Mouse (Mus musculus): ENCODE measurements around the gene E4f1. TPM values are rescaled to one million over a fixed set of nuclear protein-coding genes. Genes with fewer than 3 reads are reported as not detected.

Gene E4f1
- 46.7 and 50.5 TPM in 2 replicates for polyA plus RNA-seq (2015; fragmentation: Nextera tagmentation; extraction: Ambion mirVana)

DNA sequence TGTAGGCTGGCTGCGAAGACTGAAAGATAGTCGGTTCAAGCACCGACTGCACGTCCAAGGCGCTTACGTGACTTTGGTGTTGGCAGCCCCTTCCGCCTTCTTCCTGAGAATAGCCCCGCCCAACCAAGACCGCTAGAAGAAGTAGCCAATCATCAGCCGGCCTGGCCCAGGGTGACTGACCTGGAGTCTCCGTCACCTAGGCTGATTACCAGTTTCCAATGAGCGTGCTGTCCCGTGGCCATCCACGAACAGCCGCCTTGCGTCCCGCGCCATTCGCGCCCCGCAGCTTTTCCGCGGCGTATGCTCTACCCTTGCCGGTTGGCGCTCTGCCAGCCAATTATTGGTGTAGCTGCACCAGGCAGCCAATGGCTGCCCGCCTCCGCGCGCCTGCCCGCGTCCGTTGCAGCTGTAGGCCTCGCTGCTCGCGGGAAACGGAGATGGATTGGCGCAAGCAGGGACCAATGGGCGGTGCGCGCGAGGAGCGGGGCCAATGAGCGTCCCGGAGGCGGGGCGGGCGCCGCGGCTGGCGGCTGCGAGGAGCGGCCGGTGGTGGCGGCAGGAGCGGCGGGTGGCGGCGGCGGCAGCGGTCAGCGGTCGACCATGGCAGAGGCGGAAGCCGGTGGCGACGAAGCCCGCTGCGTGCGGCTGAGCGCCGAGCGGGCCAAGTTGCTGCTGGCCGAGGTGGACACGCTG lies at the start of gene E4f1, which contains the start of gene Pgp:
TSS of gene E4f1 (minus strand) at position 404 of the 693 bp plus-strand sequence.
TSS of gene Pgp (plus strand) at position 483 of the 693 bp plus-strand sequence.
- Histone ChIP-seq H3K9ac (peak within 1 kb of the TSS; percentile 88), H3K9me3 (no peaks in the 10 kb centered on the region), H3K27ac (replicated peaks) (peak within 1 kb of the TSS; percentile 92), H3K36me3 (peaks cover 11% of the 10 kb centered on the region; the same call in 1 of the 2 replicates), H3K27me3 (no peaks in the 10 kb centered on the region), H3K4me3 (peak within 1 kb of the TSS; percentile 89), H3K4me2 (peak within 1 kb of the TSS; percentile 94), H3K4me1 (replicated peaks) (peaks cover 35% of the 10 kb centered on the region)
- ATAC-seq (ENCODE audit: low FRiP score, low read depth) = peak; percentile 97
- WGBS = under 1% methylated on average over 65 of the region's 75 CpGs

DNA sequence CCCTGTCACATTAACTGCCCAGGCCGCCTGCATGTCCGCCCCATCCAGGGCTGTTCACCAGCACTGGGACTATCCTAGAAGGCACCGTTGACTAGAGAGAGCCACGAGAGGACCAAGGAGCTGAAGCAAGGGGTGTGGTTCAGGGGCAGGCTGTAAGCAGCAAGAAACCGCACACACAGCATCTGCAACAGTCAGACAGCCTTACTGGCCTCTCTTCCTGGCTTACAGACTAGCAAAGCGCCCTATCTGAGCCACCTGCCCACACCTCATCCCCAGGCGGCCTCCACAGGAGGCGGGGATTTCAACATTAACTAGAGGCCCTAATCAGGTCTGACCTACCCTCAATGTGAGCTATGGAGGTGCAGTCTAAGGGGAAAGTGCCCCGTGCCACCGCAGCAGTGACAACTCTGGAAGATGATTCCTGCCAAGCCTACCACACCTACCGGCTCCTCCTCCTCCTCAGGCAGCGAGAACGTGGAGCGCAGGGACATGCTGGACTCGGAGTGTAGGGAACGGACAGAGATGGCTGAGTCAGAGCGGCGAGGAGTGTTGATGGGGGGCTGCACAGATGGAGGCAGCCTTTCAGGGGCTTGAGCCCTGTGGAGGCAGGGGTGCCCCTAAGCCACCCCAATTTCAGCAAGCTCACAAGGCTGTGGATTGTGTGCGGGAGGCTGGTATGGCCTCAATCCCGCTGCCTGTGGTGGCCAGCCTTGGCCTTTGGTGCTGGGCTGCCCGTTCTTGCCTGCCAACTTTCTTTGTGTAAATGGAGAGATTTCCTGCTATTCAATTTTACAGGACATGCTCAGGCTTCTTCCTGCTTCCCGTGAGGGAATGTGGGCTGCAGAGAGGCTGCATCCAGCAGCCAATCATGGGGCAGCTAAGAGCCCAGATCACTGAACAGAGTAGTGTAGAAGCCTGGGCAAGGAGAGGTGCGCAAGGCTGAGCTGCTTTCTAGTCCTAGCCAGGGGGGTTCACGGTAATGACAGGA lies 44.5 kb upstream of the E4f1 start:
- no peak for ATAC-seq (ENCODE audit: low FRiP score, low read depth)
- H3K4me1 ChIP-seq (replicated peaks) = no peaks in the 10 kb centered on the region
- 0 out of 2 replicates have a peak overlapping the region, but pooled peaks have one; percentile 11 for H3K4me2 ChIP-seq
- no peak overlapping the region for H3K4me3 ChIP-seq
- 89% methylated on average over 24 of the region's 24 CpGs for WGBS
- peaks cover 62% of the 10 kb centered on the region for H3K36me3 ChIP-seq
- no peaks in the 10 kb centered on the region for H3K27me3 ChIP-seq
- 0 out of 2 replicates have a peak overlapping the region, but pooled peaks have one; percentile 25 for H3K27ac ChIP-seq (replicated peaks)
- H3K9ac ChIP-seq = no peak overlapping the region
- no peaks in the 10 kb centered on the region for H3K9me3 ChIP-seq

DNA sequence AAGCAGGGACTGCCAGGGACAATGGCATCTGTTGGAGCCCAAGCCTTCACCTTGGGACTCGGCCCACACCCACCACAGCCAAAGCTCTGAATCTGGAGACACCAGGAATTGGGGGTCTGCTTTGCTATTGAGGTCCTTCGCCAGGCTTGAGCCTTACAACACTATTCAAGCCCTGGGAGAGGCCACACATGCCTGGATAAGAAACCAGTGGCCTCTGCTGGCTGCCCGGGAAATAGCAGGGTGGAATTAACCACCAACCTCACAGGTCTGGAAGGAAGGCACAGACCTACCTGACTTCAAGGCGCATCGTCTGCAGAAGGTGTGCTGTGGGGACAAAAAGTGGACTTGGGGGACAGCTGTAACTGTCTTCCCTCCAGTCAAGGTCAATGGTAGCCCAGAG lies 43.5 kb upstream of the E4f1 start:
- WGBS = 48% methylated on average over 5 of the region's 5 CpGs
- Histone ChIP-seq H3K4me2 (0 out of 2 replicates have a peak overlapping the region, but pooled peaks have one; percentile 11), H3K27me3 (no peaks in the 10 kb centered on the region), H3K4me3 (no peak overlapping the region), H3K27ac (replicated peaks) (no peak overlapping the region), H3K9ac (no peak overlapping the region), H3K4me1 (replicated peaks) (no peaks in the 10 kb centered on the region), H3K9me3 (no peaks in the 10 kb centered on the region), H3K36me3 (peaks cover 66% of the 10 kb centered on the region)
- peak; percentile 62; the same call in 1 of the 2 replicates for ATAC-seq (ENCODE audit: low FRiP score, low read depth)

DNA sequence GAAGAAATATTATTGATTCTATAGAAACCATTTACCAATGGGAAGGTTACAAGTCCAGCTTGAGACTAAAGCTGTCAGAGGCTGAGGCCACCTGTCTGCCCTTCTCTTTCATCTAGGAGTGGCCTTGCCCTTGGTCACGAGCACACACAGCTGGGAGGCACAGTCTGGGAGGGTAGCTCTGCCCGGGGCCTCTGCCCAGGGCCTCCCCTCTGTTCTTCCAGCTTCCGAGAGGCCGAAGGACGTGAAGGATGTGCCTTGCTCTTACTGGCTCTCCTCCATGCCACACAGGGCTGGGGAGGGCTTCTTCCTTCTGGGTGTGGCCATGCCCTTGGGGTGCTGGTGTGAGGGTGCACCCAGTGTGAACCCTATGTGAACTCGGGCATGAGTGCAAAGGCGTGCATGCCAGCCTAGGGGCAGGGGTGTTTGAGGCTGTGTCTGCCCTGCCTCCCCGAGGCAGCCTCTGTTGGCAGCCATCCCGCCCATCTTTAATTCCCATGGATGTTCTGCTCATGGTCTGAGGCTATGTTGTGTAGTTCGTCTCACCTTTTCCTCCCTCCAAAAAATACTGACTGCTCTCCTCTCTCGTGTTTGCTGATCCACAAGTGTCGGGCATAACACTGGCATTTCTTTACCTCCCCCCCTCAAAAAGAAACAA lies 37.8 kb upstream of the E4f1 start:
- H3K27me3 ChIP-seq = no peaks in the 10 kb centered on the region
- no peak overlapping the region for H3K4me2 ChIP-seq
- no peak overlapping the region for H3K9ac ChIP-seq
- peaks cover 75% of the 10 kb centered on the region for H3K36me3 ChIP-seq
- no peak for ATAC-seq (ENCODE audit: low FRiP score, low read depth)
- no peak overlapping the region for H3K4me3 ChIP-seq
- H3K4me1 ChIP-seq (replicated peaks) = peaks cover 6% of the 10 kb centered on the region; the same call in 1 of the 2 replicates
- no peaks in the 10 kb centered on the region for H3K9me3 ChIP-seq
- no peak overlapping the region for H3K27ac ChIP-seq (replicated peaks)
- 80% methylated on average over 12 of the region's 12 CpGs for WGBS

DNA sequence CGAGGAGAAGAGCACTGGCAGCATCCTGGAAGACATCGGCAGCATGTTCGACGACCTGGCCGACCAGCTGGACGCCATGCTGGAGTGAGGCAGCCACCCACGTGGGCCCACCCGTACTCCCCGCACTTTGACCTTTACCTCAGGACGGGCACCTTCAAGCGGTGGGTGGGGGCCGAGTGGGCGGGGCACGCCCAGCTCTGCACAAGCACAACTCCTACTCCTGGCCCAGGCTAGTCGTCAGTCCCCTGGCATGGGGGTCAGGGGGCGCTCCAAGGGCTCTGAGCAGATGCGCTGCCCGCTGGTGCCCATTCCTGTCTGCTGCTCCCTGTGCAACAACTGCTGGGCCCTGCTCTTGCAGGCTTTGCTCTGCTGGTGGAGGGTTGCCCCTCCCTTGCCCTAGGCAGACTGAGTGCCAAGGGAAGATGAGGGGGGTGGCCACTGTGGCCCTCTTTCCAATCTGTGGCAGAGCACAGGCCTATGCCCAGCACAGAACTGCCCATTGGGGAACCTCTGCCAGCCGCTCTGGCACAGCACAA lies 37.1 kb upstream of the E4f1 start:
- peaks cover 6% of the 10 kb centered on the region; the same call in 1 of the 2 replicates for H3K4me1 ChIP-seq (replicated peaks)
- no peak overlapping the region for H3K4me2 ChIP-seq
- peaks cover 78% of the 10 kb centered on the region for H3K36me3 ChIP-seq
- H3K27ac ChIP-seq (replicated peaks) = no peak overlapping the region
- no peaks in the 10 kb centered on the region for H3K9me3 ChIP-seq
- ATAC-seq (ENCODE audit: low FRiP score, low read depth) = no peak
- H3K4me3 ChIP-seq = no peak overlapping the region
- H3K27me3 ChIP-seq = no peaks in the 10 kb centered on the region
- no peak overlapping the region for H3K9ac ChIP-seq
- 45% methylated on average over 19 of the region's 19 CpGs for WGBS

DNA sequence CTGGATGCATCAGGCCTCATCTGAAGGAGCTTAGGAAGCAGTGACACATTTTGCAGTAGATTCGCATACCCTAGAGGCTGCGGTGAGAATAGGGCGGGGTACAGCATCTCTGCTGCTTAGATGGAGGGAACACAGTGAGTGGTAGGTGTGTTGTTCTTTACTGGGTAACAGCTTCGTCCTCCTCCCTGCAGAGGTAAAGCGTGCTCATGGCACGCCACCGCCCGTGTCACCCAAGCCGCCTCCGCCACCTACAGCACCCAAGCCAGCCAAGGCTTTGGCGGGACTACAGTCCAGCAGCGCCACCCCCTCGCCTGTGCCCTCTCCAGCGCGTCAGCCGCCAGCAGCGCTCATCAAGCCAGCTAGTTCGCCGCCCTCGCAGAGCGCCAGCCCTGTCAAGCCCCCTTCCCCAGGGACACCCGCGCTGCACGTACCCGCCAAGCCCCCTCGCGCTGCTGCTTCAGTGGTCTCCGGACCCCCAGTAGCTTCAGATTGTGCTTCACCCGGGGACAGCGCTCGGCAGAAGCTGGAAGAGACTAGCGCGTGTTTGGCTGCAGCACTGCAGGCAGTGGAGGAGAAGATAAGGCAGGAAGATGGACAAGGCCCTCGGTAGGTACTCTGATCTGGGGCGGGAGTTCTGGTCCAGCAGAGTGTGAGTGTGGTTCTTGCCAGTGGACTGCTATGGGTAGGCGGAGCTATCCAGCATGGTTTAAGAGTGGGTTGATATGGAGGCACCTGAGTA lies 36.4 kb upstream of the E4f1 start:
- no peak overlapping the region for H3K4me3 ChIP-seq
- ATAC-seq (ENCODE audit: low FRiP score, low read depth) = 0 out of 2 replicates have a peak, but pooled peaks have one; percentile 5
- H3K9me3 ChIP-seq = no peaks in the 10 kb centered on the region
- no peak overlapping the region for H3K4me2 ChIP-seq
- 26% methylated on average over 36 of the region's 36 CpGs for WGBS
- H3K4me1 ChIP-seq (replicated peaks) = peaks cover 6% of the 10 kb centered on the region; the same call in 1 of the 2 replicates
- H3K9ac ChIP-seq = no peak overlapping the region
- peaks cover 80% of the 10 kb centered on the region for H3K36me3 ChIP-seq
- no peak overlapping the region; the same call in 1 of the 2 replicates for H3K27ac ChIP-seq (replicated peaks)
- H3K27me3 ChIP-seq = no peaks in the 10 kb centered on the region

DNA sequence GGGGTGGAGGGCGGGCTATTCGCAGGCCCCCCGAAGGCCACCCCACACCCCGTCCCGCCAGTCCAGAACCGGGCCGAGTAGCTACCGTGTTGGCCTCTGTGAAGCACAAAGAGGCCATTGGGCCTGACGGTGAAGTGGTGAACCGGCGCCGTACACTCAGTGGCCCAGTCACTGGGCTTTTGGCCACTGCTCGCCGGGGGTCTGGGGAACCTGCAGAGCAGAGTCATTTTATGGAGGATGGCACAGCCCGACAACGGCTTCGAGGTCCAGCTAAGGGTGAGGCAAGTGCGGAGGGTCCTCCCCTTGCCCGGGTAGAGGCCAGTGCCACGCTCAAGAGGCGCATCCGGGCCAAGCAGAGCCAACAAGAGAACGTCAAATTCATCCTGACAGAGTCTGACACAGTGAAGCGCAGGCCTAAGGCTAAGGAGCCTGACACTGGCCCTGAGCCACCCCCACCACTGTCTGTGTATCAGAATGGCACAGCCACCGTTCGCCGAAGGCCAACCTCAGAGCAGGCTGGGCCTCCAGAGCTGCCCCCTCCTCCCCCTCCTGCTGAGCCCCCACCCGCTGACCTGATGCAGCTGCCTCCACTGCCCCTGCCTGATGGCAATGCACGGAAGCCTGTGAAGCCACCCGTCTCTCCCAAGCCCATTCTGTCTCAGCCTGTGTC lies 35.3 kb upstream of the E4f1 start:
- Histone ChIP-seq H3K9me3 (no peaks in the 10 kb centered on the region), H3K4me3 (no peak overlapping the region), H3K36me3 (peaks cover 76% of the 10 kb centered on the region), H3K9ac (no peak overlapping the region), H3K4me1 (replicated peaks) (peaks cover 6% of the 10 kb centered on the region; the same call in 1 of the 2 replicates), H3K27ac (replicated peaks) (no peak overlapping the region), H3K27me3 (no peaks in the 10 kb centered on the region), H3K4me2 (no peak overlapping the region)
- ATAC-seq (ENCODE audit: low FRiP score, low read depth) = no peak
- WGBS = 91% methylated on average over 30 of the region's 30 CpGs

DNA sequence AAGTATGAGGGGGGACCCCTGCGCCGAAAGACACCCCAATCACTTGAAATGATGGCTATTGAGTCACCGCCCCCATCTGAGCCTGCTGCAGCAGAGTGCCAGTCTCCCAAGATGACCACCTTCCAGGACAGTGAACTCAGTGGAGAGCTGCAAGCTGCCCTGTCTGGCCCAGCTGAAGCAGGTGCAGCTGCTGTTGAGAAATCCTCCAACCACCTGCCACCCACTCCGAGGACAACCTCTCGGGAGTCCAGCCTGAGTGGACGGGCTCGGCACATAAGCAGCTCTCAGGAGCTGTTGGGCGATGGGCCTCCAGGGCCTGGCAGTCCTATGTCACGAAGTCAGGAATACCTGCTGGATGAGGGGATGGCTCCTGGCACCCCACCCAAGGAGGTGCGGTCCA lies 34.0 kb upstream of the E4f1 start:
- no peak for ATAC-seq (ENCODE audit: low FRiP score, low read depth)
- no peak overlapping the region for H3K9ac ChIP-seq
- H3K27me3 ChIP-seq = no peaks in the 10 kb centered on the region
- H3K9me3 ChIP-seq = no peaks in the 10 kb centered on the region
- 93% methylated on average over 10 of the region's 10 CpGs for WGBS
- H3K4me2 ChIP-seq = no peak overlapping the region
- H3K27ac ChIP-seq (replicated peaks) = no peak overlapping the region
- H3K36me3 ChIP-seq = peaks cover 73% of the 10 kb centered on the region
- no peak overlapping the region for H3K4me3 ChIP-seq
- peaks cover 6% of the 10 kb centered on the region; the same call in 1 of the 2 replicates for H3K4me1 ChIP-seq (replicated peaks)

DNA sequence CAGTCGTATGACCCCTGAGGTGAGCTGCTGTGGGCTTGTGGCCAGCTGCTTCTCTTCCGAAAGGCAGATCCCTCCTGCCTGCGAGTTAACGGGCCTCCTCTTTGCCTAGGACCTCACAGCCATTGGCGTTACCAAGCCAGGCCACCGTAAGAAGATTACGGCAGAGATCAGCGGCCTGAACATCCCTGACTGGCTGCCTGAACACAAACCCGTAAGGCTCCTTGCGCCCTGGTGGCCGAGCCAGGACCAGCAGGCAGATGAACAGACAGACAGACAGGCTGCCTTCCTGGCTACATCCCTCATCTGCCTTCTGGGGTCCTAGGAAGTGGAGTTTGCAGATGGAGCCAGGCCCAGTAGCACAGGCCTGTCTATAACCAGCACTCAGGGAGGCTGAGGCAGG lies 32.1 kb upstream of the E4f1 start:
- Histone ChIP-seq H3K27me3 (no peaks in the 10 kb centered on the region), H3K4me3 (no peak overlapping the region), H3K9ac (no peak overlapping the region), H3K9me3 (no peaks in the 10 kb centered on the region), H3K4me1 (replicated peaks) (peaks cover 5% of the 10 kb centered on the region; the same call in 1 of the 2 replicates), H3K36me3 (peaks cover 80% of the 10 kb centered on the region), H3K4me2 (no peak overlapping the region), H3K27ac (replicated peaks) (no peak overlapping the region)
- 44% methylated on average over 11 of the region's 11 CpGs for WGBS
- no peak for ATAC-seq (ENCODE audit: low FRiP score, low read depth)

DNA sequence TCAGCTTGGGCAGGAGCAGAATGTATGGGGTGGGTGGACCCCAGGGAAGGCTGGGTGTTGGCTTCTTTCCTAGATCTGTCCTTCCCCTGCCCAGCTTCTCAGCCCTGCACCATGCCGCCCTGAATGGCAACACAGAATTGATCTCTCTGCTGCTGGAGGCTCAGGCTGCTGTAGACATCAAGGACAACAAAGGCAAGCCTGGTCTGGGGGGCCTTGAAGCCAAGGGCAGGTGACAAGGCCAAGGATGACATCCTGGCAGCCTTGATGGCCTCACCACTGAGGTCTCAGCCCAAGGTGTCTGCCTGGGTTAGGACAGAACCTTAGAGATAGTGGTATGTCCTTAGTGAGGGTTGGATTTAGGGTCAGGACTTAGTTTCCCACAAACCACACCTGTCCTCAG lies 25.9 kb upstream of the E4f1 start:
- 81% methylated on average over 1 of the region's 1 CpGs for WGBS
- ATAC-seq (ENCODE audit: low FRiP score, low read depth) = no peak
- Histone ChIP-seq H3K9me3 (no peaks in the 10 kb centered on the region), H3K4me2 (no peak overlapping the region), H3K27me3 (no peaks in the 10 kb centered on the region), H3K4me3 (no peak overlapping the region), H3K9ac (no peak overlapping the region), H3K36me3 (peaks cover 46% of the 10 kb centered on the region), H3K27ac (replicated peaks) (no peak overlapping the region), H3K4me1 (replicated peaks) (peaks cover 20% of the 10 kb centered on the region)
